Mouse (Mus musculus) heart, embryonic 11.5 days (tissue): Measurements from ENCODE around the gene Acaca. TPM values are rescaled to one million over a fixed set of nuclear protein-coding genes. Genes with fewer than 3 reads are reported as not detected.

Experiments used
- ATAC-seq: fragments of 200-750 bp; cut with Nextera tagmentation; replicated peaks from 2 replicates; pipeline ENCODE4 v1.8.0; 2017; ENCODE audit warnings: moderate library complexity; ENCODE audit not compliant: insufficient number of reproducible peaks, low FRiP score, low TSS enrichment
- H3K27ac ChIP-seq: fragments of 300-500 bp; sonication (generic); 2 replicates; pipeline ENCODE4 v1.5.1; 2014; ENCODE audit warnings: mild to moderate bottlenecking, low read depth, low read length
- H3K27me3 ChIP-seq: fragments of 300-500 bp; sonication (generic); 2 replicates; pipeline ENCODE4 v1.6.1; 2014; ENCODE audit warnings: mild to moderate bottlenecking, low read length, mixed read lengths; ENCODE audit not compliant: control insufficient read depth, insufficient read depth
- H3K36me3 ChIP-seq: fragments of 300-500 bp; sonication (generic); 2 replicates; pipeline ENCODE4 v1.6.1; 2014; ENCODE audit warnings: mild to moderate bottlenecking, low read length, moderate library complexity, mixed read lengths; ENCODE audit not compliant: control insufficient read depth, insufficient read depth
- H3K4me1 ChIP-seq: fragments of 300-500 bp; sonication (generic); 2 replicates; pipeline ENCODE4 v1.6.1; 2014; ENCODE audit warnings: low read length; ENCODE audit not compliant: control insufficient read depth, insufficient read depth
- H3K4me2 ChIP-seq: fragments of 300-500 bp; sonication (generic); 2 replicates; pipeline ENCODE4 v1.6.1; 2014; ENCODE audit warnings: mild to moderate bottlenecking, moderate library complexity
- H3K4me3 ChIP-seq: fragments of 300-500 bp; sonication (generic); 2 replicates; pipeline ENCODE4 v1.5.1; 2014; ENCODE audit warnings: low read depth, low read length
- H3K9ac ChIP-seq: fragments of 300-500 bp; sonication (generic); 2 replicates; pipeline ENCODE4 v1.6.1; 2014; ENCODE audit warnings: mild to moderate bottlenecking, low read depth, low read length, moderate library complexity
- H3K9me3 ChIP-seq: fragments of 300-500 bp; sonication (generic); replicated peaks from 2 replicates; pipeline ENCODE4 v1.6.1; 2016; ENCODE audit warnings: low read length; ENCODE audit not compliant: control insufficient read depth
- WGBS: fragments of 180-500 bp; shearing (Covaris S2); extraction: QIAGEN DNeasy Blood & Tissue Kit; methylation state at CpG from one replicate; pipeline ENCODE4 v1.1.7; 2014; ENCODE audit not compliant: insufficient replicate concordance; 5-methylcytosine and 5-hydroxymethylcytosine counted together
- polyA plus RNA-seq: library from polyadenylated mRNA; unstranded; fragments of >200 nt; fragmentation: Nextera tagmentation; extraction: Ambion mirVana; gene quantifications from 2 replicates; pipeline ENCODE4 v1.2.1, GENCODE M21; 2014

The Acaca gene
- polyA plus RNA-seq, 1 experiment from 2014 or later = 12.1 TPM

DNA sequence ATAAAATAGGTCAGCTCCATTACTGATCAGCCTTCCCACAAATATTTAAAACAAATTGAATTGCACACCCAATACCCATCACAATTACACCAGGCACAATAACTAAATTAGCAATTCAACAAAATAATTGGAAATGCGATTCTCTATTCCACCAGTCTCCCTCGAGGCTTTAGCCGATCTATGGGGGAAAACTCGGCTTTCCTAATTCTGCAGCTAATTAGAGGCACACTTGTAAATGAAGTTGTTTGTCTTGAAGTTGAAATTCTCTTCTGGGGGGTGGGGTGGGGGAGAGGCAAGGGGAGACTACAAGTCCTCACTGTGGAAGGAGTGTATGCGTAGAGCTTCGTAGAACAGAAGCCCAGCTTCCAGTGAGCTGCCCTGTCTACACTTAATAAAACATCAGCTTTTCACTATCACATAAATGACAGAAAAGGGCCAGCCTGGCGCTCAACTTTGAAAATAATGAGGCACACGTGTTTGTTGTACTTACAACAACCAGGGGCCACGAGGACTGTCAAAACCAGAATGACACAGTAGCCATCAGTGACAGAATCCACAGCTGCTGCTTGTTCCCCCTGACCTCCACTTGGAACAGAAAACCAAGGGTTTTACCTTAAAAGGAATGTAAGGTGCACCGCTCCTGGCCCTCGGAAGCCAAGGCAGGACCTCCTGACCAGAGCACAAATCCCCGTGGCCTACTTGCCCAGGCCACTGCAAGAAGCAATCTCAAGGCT is 282.9 kb downstream of the Acaca start:
- peak overlapping the region; percentile 32; the same call in 1 of the 2 replicates for H3K27ac ChIP-seq
- H3K9ac ChIP-seq = no peak overlapping the region
- WGBS = 64% methylated on average over 12 of the region's 12 CpGs
- H3K36me3 ChIP-seq = no peaks in the 10 kb centered on the region
- H3K4me3 ChIP-seq = no peak overlapping the region
- no peaks in the 10 kb centered on the region for H3K9me3 ChIP-seq
- ATAC-seq = no peak
- peaks cover 12% of the 10 kb centered on the region for H3K4me1 ChIP-seq
- no peaks in the 10 kb centered on the region for H3K27me3 ChIP-seq
- H3K4me2 ChIP-seq = no peak overlapping the region

DNA sequence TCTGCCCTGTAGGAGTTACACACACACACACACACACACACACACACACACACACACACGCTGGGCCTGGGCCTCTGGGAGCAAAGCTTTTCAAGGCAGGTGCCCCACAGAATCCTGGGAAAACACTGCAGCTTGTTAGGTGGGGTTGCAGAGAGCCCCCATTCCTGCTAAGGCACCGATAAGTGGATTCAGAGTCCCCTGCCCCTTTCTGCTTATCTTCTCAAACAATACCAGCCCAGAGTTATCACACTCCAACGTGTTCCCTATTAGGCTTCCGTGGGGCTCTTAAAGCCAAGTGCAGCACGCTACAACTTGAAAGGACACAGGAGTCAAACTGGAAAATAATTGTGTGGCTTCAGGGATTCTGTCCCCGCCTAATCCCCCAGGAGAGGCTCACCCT is 283.6 kb downstream of the Acaca start:
- 0 out of 2 replicates have a peak, but pooled peaks have one; percentile 14 for ATAC-seq

DNA sequence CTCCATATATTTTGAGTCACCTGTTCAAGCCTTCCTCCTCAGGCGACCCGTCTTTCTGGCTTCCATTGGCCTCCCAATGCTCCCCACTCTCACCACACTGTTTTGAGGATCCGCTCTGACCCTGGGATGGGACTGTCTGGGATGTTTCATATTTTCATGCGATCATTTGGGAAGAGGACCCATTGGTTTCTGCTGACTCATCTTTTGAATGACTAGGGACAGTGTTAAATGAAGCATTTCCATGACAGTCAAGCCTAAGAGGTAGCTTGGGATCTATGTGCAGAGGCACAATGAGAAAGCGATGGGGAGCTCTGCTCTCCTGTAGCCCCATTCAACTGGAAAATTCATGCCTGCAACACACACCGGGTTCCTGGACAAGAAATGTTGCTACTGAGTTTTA is 291.3 kb downstream of the Acaca start:
- no peaks in the 10 kb centered on the region for H3K9me3 ChIP-seq
- no peaks in the 10 kb centered on the region for H3K27me3 ChIP-seq
- H3K4me1 ChIP-seq = no peaks in the 10 kb centered on the region
- no peak overlapping the region for H3K4me2 ChIP-seq
- WGBS = 93% methylated on average over 6 of the region's 6 CpGs
- H3K4me3 ChIP-seq = no peak overlapping the region
- no peak overlapping the region for H3K9ac ChIP-seq
- H3K27ac ChIP-seq = no peak overlapping the region
- ATAC-seq = no peak
- no peaks in the 10 kb centered on the region for H3K36me3 ChIP-seq

More for the DNA sequence above, 283.6 kb downstream of the Acaca start:
- H3K9me3 ChIP-seq = no peaks in the 10 kb centered on the region
- WGBS = 24% methylated on average over 6 of the region's 6 CpGs
- no peak overlapping the region for H3K4me3 ChIP-seq
- no peak overlapping the region for H3K4me2 ChIP-seq
- peak overlapping the region; percentile 62 for H3K27ac ChIP-seq
- peaks cover 12% of the 10 kb centered on the region for H3K4me1 ChIP-seq
- no peaks in the 10 kb centered on the region for H3K27me3 ChIP-seq
- no peak overlapping the region for H3K9ac ChIP-seq
- H3K36me3 ChIP-seq = no peaks in the 10 kb centered on the region

DNA sequence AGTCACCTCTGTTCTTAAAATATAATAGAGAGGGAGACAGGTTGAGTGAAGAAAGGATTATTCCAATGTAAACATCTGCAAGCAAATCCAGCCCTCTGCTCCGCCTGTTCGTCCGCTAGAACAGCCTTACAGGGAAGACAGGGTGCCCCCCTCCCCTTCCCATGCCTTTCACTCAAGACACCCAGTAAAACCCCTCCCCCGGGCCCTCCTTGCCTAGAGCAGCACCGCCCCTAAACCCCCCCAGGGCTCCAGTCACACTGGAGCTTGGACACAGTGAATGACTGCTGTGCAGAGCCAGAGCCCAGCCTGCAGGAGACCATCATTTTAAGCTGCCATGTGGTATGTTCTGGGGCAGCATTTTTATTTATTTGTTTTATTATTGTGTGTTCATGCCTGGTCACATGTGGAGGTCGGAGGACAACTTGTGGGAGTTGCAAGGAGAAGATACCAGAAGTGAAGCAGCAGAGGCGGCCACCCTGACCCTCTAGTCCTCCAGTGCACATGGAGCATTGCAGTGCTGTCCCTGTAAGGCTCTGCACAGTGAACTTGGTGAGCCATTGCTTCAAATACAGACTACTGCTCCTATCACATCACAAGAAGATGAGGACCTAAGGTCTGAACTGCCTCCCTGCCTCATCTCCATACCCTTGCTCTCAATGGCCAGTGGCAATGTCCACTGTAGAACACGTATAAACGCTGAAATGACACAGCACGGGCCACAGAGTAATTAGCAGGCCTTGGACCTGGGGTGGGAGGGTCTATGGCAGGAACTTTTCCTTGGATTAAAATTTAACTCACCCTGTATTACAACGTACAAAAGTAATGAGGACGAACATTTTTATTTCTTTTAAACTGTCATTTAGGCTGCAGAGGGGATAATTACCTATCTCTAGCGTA is 296.5 kb downstream of the Acaca start:
- Histone ChIP-seq H3K4me2 (no peak overlapping the region), H3K27me3 (no peaks in the 10 kb centered on the region), H3K27ac (no peak overlapping the region), H3K4me1 (no peaks in the 10 kb centered on the region), H3K4me3 (no peak overlapping the region), H3K36me3 (0 out of 2 replicates have a peak, but pooled peaks cover 2% of the 10 kb centered on the region), H3K9ac (no peak overlapping the region), H3K9me3 (no peaks in the 10 kb centered on the region)
- 70% methylated on average over 13 of the region's 13 CpGs for WGBS
- ATAC-seq = no peak

DNA sequence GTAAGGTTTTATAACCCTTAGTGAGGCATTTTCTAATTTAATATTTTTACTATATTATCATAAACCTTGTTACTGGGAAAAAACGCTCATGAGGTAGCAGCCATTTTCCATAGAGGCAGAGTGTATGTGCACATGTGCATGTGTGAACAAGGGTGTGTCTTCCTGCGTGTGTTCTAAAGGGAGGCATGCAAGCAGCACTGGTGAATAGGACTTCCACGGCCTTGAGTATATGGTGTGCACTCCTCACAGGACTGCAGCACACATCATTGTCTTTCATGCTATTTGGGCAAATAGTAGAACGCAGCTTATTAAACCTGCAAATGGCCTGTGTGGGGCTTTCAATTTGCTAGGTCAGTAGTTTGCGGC is 297.1 kb downstream of the Acaca start:
- no peak overlapping the region for H3K4me3 ChIP-seq
- H3K4me2 ChIP-seq = no peak overlapping the region
- H3K27me3 ChIP-seq = no peaks in the 10 kb centered on the region
- H3K4me1 ChIP-seq = no peaks in the 10 kb centered on the region
- ATAC-seq = no peak
- no peaks in the 10 kb centered on the region for H3K9me3 ChIP-seq
- H3K9ac ChIP-seq = no peak overlapping the region
- 91% methylated on average over 5 of the region's 5 CpGs for WGBS
- 0 out of 2 replicates have a peak, but pooled peaks cover 2% of the 10 kb centered on the region for H3K36me3 ChIP-seq
- no peak overlapping the region for H3K27ac ChIP-seq

DNA sequence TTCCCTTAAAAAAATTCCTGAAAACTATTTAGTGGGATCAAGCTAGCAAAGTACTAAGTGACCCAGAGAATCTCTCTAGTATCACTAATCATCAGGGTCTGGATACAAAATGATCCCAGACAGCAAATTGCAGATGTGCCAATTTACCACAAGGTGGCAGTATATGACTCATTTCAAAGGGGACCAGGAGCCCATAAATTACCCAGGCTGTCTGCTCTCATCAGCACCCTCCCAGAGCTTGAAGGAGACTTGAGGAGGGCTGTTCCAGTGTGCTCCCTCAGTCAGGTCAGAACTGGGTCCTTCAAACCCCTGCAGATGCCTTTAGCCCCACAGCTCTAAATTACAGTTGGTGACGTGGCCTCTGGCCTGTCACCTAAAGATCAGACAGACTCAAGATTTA is 300.1 kb downstream of the Acaca start:
- no peak for ATAC-seq
- H3K27me3 ChIP-seq = no peaks in the 10 kb centered on the region
- H3K4me2 ChIP-seq = no peak overlapping the region
- 0 out of 2 replicates have a peak, but pooled peaks cover 2% of the 10 kb centered on the region for H3K36me3 ChIP-seq
- no peak overlapping the region for H3K9ac ChIP-seq
- no peaks in the 10 kb centered on the region for H3K4me1 ChIP-seq
- no peak overlapping the region for H3K4me3 ChIP-seq
- no peaks in the 10 kb centered on the region for H3K9me3 ChIP-seq
- H3K27ac ChIP-seq = no peak overlapping the region
- WGBS = 71% methylated on average over 1 of the region's 1 CpGs

DNA sequence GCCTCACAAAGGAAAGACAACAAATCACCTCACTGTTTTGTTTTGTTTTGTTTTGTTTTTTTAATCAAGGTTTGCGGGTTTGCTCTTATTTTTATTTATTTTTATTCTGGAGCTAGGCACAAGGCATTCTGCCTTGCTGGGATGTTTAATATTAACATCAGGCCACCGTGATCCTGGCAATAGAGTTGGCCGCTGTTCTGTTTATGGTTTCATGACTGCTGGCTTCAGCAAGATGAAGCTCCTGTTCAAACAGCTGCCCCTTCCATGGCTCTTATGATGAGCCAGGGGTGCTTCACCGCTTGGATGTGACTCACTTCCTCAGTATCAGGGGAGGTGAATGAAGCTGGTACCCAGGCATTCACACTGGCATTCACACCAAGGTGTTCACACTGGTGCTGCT is 300.9 kb downstream of the Acaca start:
- Histone ChIP-seq H3K4me3 (no peak overlapping the region), H3K36me3 (0 out of 2 replicates have a peak, but pooled peaks cover 2% of the 10 kb centered on the region), H3K4me1 (no peaks in the 10 kb centered on the region), H3K4me2 (no peak overlapping the region), H3K9me3 (no peaks in the 10 kb centered on the region), H3K9ac (no peak overlapping the region), H3K27ac (no peak overlapping the region), H3K27me3 (no peaks in the 10 kb centered on the region)
- 79% methylated on average over 4 of the region's 4 CpGs for WGBS
- no peak for ATAC-seq

DNA sequence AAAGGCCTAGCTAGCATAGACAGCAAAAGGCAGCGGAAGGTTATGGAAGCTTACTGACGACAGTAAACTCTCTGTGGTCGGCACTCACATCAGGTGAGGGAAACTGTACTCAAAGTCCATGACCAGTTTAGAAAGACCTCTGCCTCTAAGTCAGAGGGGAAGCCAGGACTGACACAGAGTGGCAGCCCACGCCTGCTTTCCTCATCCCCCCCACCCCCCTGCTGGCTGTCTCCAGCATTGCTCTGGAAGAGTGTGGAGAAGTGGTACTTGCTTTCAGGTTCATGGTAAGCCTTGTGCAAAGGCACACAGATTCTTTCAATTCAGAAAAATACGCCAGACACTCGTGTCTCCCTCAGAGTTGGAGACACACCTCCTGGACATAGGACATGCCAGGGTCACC is 305.4 kb downstream of the Acaca start:
- Histone ChIP-seq H3K4me3 (no peak overlapping the region), H3K9ac (no peak overlapping the region), H3K9me3 (no peaks in the 10 kb centered on the region), H3K27me3 (no peaks in the 10 kb centered on the region), H3K27ac (no peak overlapping the region), H3K4me1 (no peaks in the 10 kb centered on the region), H3K36me3 (0 out of 2 replicates have a peak, but pooled peaks cover 2% of the 10 kb centered on the region), H3K4me2 (no peak overlapping the region)
- 78% methylated on average over 6 of the region's 6 CpGs for WGBS
- ATAC-seq = no peak
